Mouse (Mus musculus) liver, embryonic 15.5 days (tissue): ENCODE data around the gene Gm42742. TPM values are rescaled to one million over a fixed set of nuclear protein-coding genes. Genes with fewer than 3 reads are reported as not detected.
A peak's percentile ranks its signal among the peaks of the same experiment; 100 is the strongest.

ENCODE experiments used
- ATAC-seq: fragments of 200-750 bp; cut with Nextera tagmentation; 2 replicates; pipeline ENCODE4 v1.8.0; 2017; ENCODE audit warnings: moderate number of reproducible peaks, mild to moderate bottlenecking, moderate library complexity; ENCODE audit not compliant: insufficient read depth
- H3K27ac ChIP-seq: fragments of 300-500 bp; sonication (generic); replicated peaks from 2 replicates; pipeline ENCODE4 v1.5.1; 2015; ENCODE audit warnings: mild to moderate bottlenecking, inconsistent platforms
- H3K27me3 ChIP-seq: fragments of 300-500 bp; sonication (generic); 2 replicates; pipeline ENCODE4 v1.6.1; 2015; ENCODE audit warnings: mild to moderate bottlenecking, inconsistent platforms
- H3K36me3 ChIP-seq: fragments of 300-500 bp; sonication (generic); replicated peaks from 2 replicates; pipeline ENCODE4 v1.6.1; 2015; ENCODE audit warnings: moderate library complexity, mild to moderate bottlenecking, inconsistent platforms
- H3K4me1 ChIP-seq: fragments of 300-500 bp; sonication (generic); replicated peaks from 2 replicates; pipeline ENCODE4 v1.6.1; 2015; ENCODE audit warnings: inconsistent platforms
- H3K4me2 ChIP-seq: fragments of 300-500 bp; sonication (generic); 2 replicates; pipeline ENCODE4 v1.6.1; 2015; ENCODE audit warnings: moderate library complexity, mild to moderate bottlenecking, inconsistent platforms
- H3K4me3 ChIP-seq: fragments of 300-500 bp; sonication (generic); replicated peaks from 2 replicates; pipeline ENCODE4 v1.5.1; 2015; ENCODE audit warnings: mild to moderate bottlenecking, inconsistent platforms
- H3K9ac ChIP-seq: fragments of 300-500 bp; sonication (generic); 2 replicates; pipeline ENCODE4 v1.6.1; 2015; ENCODE audit warnings: moderate library complexity, mild to moderate bottlenecking, inconsistent platforms
- H3K9me3 ChIP-seq: fragments of 300-500 bp; sonication (generic); replicated peaks from 2 replicates; pipeline ENCODE4 v1.6.1; 2016; ENCODE audit warnings: inconsistent platforms
- WGBS: fragments of 180-500 bp; shearing (Covaris S2); methylation state at CpG from one replicate; pipeline ENCODE4 v1.1.7; 2015; ENCODE audit warnings: mixed read lengths; ENCODE audit not compliant: insufficient replicate concordance; 5-methylcytosine and 5-hydroxymethylcytosine counted together
- microRNA-seq: library from miRNA; unstranded; fragments of <30 nt; microRNA quantifications from one replicate; pipeline ENCODE4, GENCODE M21; 2016
- polyA plus RNA-seq: library from polyadenylated mRNA; unstranded; fragments of >200 nt; fragmentation: Nextera tagmentation; extraction: Ambion mirVana; gene quantifications from 2 replicates; pipeline ENCODE4 v1.2.1, GENCODE M21; 2015

The Gm42742 gene
- polyA plus RNA-seq, 1 experiment from 2014 or later = 3.6 TPM

GRCm38 (mm10) chr7:126975493-126975892, 45.4 kb downstream of the Gm42742 start:
- 5% methylated on average over 8 of the region's 8 CpGs for WGBS
- Histone ChIP-seq H3K9me3 (no peaks in the 10 kb centered on the region), H3K4me1 (peaks cover 40% of the 10 kb centered on the region), H3K9ac (no peak overlapping the region), H3K4me3 (peak overlapping the region; percentile 92), H3K27ac (0 out of 2 replicates have a peak overlapping the region, but pooled peaks have one; percentile 94), H3K27me3 (no peaks in the 10 kb centered on the region), H3K36me3 (peaks cover 28% of the 10 kb centered on the region), H3K4me2 (peak overlapping the region; percentile 74)
- ATAC-seq = no peak

GRCm38 (mm10) chr7:126967361-126967760, 53.5 kb downstream of the Gm42742 start:
- H3K36me3 ChIP-seq = no peaks in the 10 kb centered on the region
- no peak overlapping the region for H3K27ac ChIP-seq
- H3K4me3 ChIP-seq = no peak overlapping the region
- no peak for ATAC-seq
- WGBS = 67% methylated on average over 6 of the region's 6 CpGs
- no peak overlapping the region for H3K9ac ChIP-seq
- H3K27me3 ChIP-seq = peaks cover 19% of the 10 kb centered on the region
- H3K9me3 ChIP-seq = no peaks in the 10 kb centered on the region
- H3K4me1 ChIP-seq = no peaks in the 10 kb centered on the region
- H3K4me2 ChIP-seq = no peak overlapping the region

- no peak for ATAC-seq
Observed at GRCm38 (mm10) chr7:126965568-126965967, 55.3 kb downstream of the Gm42742 start.

More at GRCm38 (mm10) chr7:126965568-126965967, 55.3 kb downstream of the Gm42742 start:
- peaks cover 24% of the 10 kb centered on the region for H3K27me3 ChIP-seq
- no peaks in the 10 kb centered on the region for H3K9me3 ChIP-seq
- no peak overlapping the region for H3K27ac ChIP-seq
- H3K36me3 ChIP-seq = no peaks in the 10 kb centered on the region
- no peak overlapping the region for H3K9ac ChIP-seq
- no peak overlapping the region for H3K4me2 ChIP-seq
- WGBS = 42% methylated on average over 3 of the region's 3 CpGs
- H3K4me1 ChIP-seq = no peaks in the 10 kb centered on the region
- no peak overlapping the region for H3K4me3 ChIP-seq

Small RNAs within 50 kb of the gene (microRNA-seq; reads per million reads assigned to microRNA genes)
- gene Gm44343 = not detected

Other genes with a start within 250 kb of the Gm42742 start
- gene Ypel3, start 244.1 kb downstream of the Gm42742 start, polyA plus RNA-seq = 103 and 119 TPM in 2 replicates
- gene Tbx6, start 239.6 kb downstream of the Gm42742 start, polyA plus RNA-seq = 0.50 and 0.79 TPM in 2 replicates
- gene Ppp4c, start 228.6 kb downstream of the Gm42742 start, polyA plus RNA-seq = 107 and 113 TPM in 2 replicates
- gene Fam57b, start 223.4 kb downstream of the Gm42742 start, polyA plus RNA-seq = not detected in 2 replicates
- gene 4930451I11Rik, start 189.5 kb downstream of the Gm42742 start, polyA plus RNA-seq = not detected in 2 replicates
- gene Doc2a, start 173.7 kb downstream of the Gm42742 start, polyA plus RNA-seq = 0.09 TPM in 1 of 2 replicates, not detected in the other
- gene Hirip3, start 159.1 kb downstream of the Gm42742 start, polyA plus RNA-seq = 8.6 and 13.6 TPM in 2 replicates
- gene Ino80e, start 158.7 kb downstream of the Gm42742 start, polyA plus RNA-seq = 29.4 and 33.9 TPM in 2 replicates
- gene Taok2, start 136.4 kb downstream of the Gm42742 start, polyA plus RNA-seq = 11.3 and 12.9 TPM in 2 replicates
- 17.0 and 19.3 TPM in 2 replicates for gene Tmem219, start 98.2 kb downstream of the Gm42742 start, polyA plus RNA-seq
- 4.1 and 5.0 TPM in 2 replicates for gene Kctd13, start 92.2 kb downstream of the Gm42742 start, polyA plus RNA-seq
- not detected in 2 replicates for gene Asphd1, start 71.5 kb downstream of the Gm42742 start, polyA plus RNA-seq
- gene Sez6l2, start 70.5 kb downstream of the Gm42742 start, polyA plus RNA-seq = 0.07 and 0.12 TPM in 2 replicates
- gene Cdipt, start 45.2 kb downstream of the Gm42742 start, polyA plus RNA-seq = 44.8 and 51.7 TPM in 2 replicates
- gene Cdiptos, start 45.0 kb downstream of the Gm42742 start, polyA plus RNA-seq = 0.46 and 0.63 TPM in 2 replicates
- 9.2 TPM in 2 replicates for gene Mvp, start 6.5 kb downstream of the Gm42742 start, polyA plus RNA-seq
- not detected in 2 replicates for gene Pagr1b, start 4.6 kb downstream of the Gm42742 start, polyA plus RNA-seq
- gene Pagr1a, start 3.7 kb downstream of the Gm42742 start, polyA plus RNA-seq = 32.8 and 39.1 TPM in 2 replicates
- gene Prrt2, start 114 bp upstream of the Gm42742 start, polyA plus RNA-seq = 0.13 and 0.56 TPM in 2 replicates
- 38.1 and 45.7 TPM in 2 replicates for gene Maz, start 5.9 kb upstream of the Gm42742 start, polyA plus RNA-seq
- 108 and 111 TPM in 2 replicates for gene Kif22, start 21.4 kb upstream of the Gm42742 start, polyA plus RNA-seq
- gene Zg16, start 66.2 kb upstream of the Gm42742 start, polyA plus RNA-seq = 0.24 and 0.33 TPM in 2 replicates
- 8.2 and 9.5 TPM in 2 replicates for gene AI467606, start 70.3 kb upstream of the Gm42742 start, polyA plus RNA-seq
- gene Qprt, start 101.1 kb upstream of the Gm42742 start, polyA plus RNA-seq = 65.5 and 76.7 TPM in 2 replicates
- 6.7 and 6.8 TPM in 2 replicates for gene Spn, start 116.7 kb upstream of the Gm42742 start, polyA plus RNA-seq
- gene Cd2bp2, start 175.0 kb upstream of the Gm42742 start, polyA plus RNA-seq = 18.0 and 21.5 TPM in 2 replicates
- 17.1 and 18.2 TPM in 2 replicates for gene Tbc1d10b, start 187.4 kb upstream of the Gm42742 start, polyA plus RNA-seq
- 67.8 and 89.3 TPM in 2 replicates for gene Mylpf, start 187.8 kb upstream of the Gm42742 start, polyA plus RNA-seq
- gene Zfp553, start 212.0 kb upstream of the Gm42742 start, polyA plus RNA-seq = 6.3 and 6.8 TPM in 2 replicates
- 9.4 and 9.7 TPM in 2 replicates for gene Sept1, start 212.0 kb upstream of the Gm42742 start, polyA plus RNA-seq
- gene Zfp771, start 223.2 kb upstream of the Gm42742 start, polyA plus RNA-seq = 13.8 and 15.0 TPM in 2 replicates
- 74.2 and 84.8 TPM in 2 replicates for gene Dctpp1, start 239.6 kb upstream of the Gm42742 start, polyA plus RNA-seq